Mouse (Mus musculus) right cerebral cortex, postnatal 25 days (tissue): ENCODE measurements around the gene Gm17019.
"Not testable (repeated sequence)": the region's sequence is repeated elsewhere in the genome, so short reads cannot be mapped to it uniquely, and the experiment has no call there.

Experiments
- DNase-seq: peaks from one replicate; pipeline ENCODE4 v3.0.0; 2022

Gm17019 gene

DNA sequence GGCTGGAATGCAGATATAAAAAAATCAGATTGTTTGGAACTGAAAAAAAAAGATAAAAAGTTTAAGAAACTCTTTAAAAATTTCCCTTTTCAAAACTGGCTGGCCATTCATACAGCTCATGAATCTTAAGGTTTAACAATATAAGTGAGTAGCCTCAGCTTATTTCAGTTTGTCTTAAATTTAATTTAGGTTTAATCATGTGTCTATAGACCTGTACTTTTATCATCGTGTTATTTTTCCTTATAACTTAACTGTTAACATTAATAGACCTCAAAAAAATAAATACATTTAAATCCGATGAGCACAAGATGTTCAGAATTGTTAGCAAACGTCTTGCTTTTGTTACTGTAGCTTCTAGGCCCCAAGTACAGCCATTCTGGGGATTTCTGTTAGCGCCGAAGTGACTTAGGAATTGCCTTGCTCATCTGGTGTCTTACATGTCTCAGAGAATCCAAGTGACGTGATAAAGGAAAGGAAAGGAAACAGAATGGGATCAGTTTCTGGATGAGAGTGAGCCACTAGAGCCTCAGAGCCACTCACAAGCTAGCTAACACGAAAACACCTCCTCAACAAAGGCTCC, 36.0 kb downstream of the Gm17019 start:
- not testable (repeated sequence) for DNase-seq

DNA sequence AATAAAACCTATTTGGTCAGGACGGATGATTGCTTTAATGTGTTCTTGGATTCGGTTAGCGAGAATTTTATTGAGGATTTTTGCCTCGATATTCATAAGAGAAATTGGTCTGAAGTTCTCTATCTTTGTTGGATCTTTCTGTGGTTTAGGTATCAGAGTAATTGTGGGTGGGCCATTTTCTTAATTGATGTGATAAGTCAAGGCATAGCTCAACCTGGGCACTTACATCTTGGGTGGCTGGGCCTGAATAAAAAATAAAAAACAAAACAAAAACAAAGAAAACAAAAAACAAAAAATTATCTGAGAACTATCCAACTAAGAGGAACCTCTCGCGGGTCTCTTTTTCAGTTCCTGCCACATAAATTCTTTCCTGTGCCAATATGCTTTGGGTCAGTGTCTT, 38.7 kb downstream of the Gm17019 start:
- not testable (repeated sequence) for DNase-seq

- DNase-seq = not testable (repeated sequence)
Measured at GRCm38 (mm10) chr5:14990375-14991158, 42.2 kb downstream of the Gm17019 start.

- DNase-seq = not testable (repeated sequence)
Measured at GRCm38 (mm10) chr5:14986649-14987387, 46.0 kb downstream of the Gm17019 start.
